Mouse (Mus musculus) forebrain, embryonic 11.5 days (tissue): Measurements from ENCODE around the gene Slc12a8. TPM values are rescaled to one million over a fixed set of nuclear protein-coding genes. Genes with fewer than 3 reads are reported as not detected.

Experiments
- ATAC-seq: fragments of 200-750 bp; cut with Nextera tagmentation; replicated peaks from 2 replicates; pipeline ENCODE4 v1.8.0; 2017; ENCODE audit warnings: moderate TSS enrichment; ENCODE audit not compliant: low FRiP score
- DNase-seq: peaks from one replicate; pipeline ENCODE4 v3.0.0-alpha.2; 2017; ENCODE audit warnings: low spot score
- H3K27ac ChIP-seq: fragments of 300-500 bp; sonication (generic); 2 replicates; pipeline ENCODE4 v1.5.1; 2014; ENCODE audit warnings: low read depth, low read length
- H3K27me3 ChIP-seq: fragments of 300-500 bp; sonication (generic); 2 replicates; pipeline ENCODE4 v1.6.1; 2014; ENCODE audit warnings: mild to moderate bottlenecking, low read length, mixed read lengths; ENCODE audit not compliant: control insufficient read depth, insufficient read depth
- H3K36me3 ChIP-seq: fragments of 300-500 bp; sonication (generic); 2 replicates; pipeline ENCODE4 v1.6.1; 2014; ENCODE audit warnings: mild to moderate bottlenecking, low read length, moderate library complexity, mixed read lengths; ENCODE audit not compliant: control insufficient read depth, insufficient read depth
- H3K4me1 ChIP-seq: fragments of 300-500 bp; sonication (generic); replicated peaks from 2 replicates; pipeline ENCODE4 v1.6.1; 2014; ENCODE audit warnings: low read length, mixed read lengths; ENCODE audit not compliant: control insufficient read depth, insufficient read depth
- H3K4me2 ChIP-seq: fragments of 300-500 bp; sonication (generic); 2 replicates; pipeline ENCODE4 v1.6.1; 2014; ENCODE audit warnings: low read depth, mild to moderate bottlenecking, low read length, moderate library complexity, mixed read lengths; ENCODE audit not compliant: severe bottlenecking
- H3K4me3 ChIP-seq: fragments of 300-500 bp; sonication (generic); 2 replicates; pipeline ENCODE4 v1.5.1; 2014; ENCODE audit warnings: low read depth, low read length
- H3K9ac ChIP-seq: fragments of 300-500 bp; sonication (generic); 2 replicates; pipeline ENCODE4 v1.6.1; 2014; ENCODE audit warnings: low read length
- H3K9me3 ChIP-seq: fragments of 300-500 bp; sonication (generic); 2 replicates; pipeline ENCODE4 v1.6.1; 2016; ENCODE audit warnings: low read length, mixed read lengths; ENCODE audit not compliant: control insufficient read depth
- WGBS: fragments of 180-500 bp; shearing (Covaris S2); extraction: QIAGEN DNeasy Blood & Tissue Kit; methylation state at CpG from one replicate; pipeline ENCODE4 v1.1.7; 2014; 5-methylcytosine and 5-hydroxymethylcytosine counted together
- polyA plus RNA-seq: library from polyadenylated mRNA; unstranded; fragments of >200 nt; fragmentation: Nextera tagmentation; extraction: Ambion mirVana; gene quantifications from 2 replicates; pipeline ENCODE4 v1.2.1, GENCODE M21; 2014

The Slc12a8 gene
- polyA plus RNA-seq, 1 experiment from 2014 or later = 1.3 TPM

- Histone ChIP-seq H3K4me2 (no peak overlapping the region), H3K4me3 (no peak overlapping the region), H3K27me3 (no peaks in the 10 kb centered on the region), H3K36me3 (no peaks in the 10 kb centered on the region), H3K9me3 (no peaks in the 10 kb centered on the region), H3K4me1 (no peaks in the 10 kb centered on the region), H3K9ac (no peak overlapping the region), H3K27ac (no peak overlapping the region)
- 87% methylated on average over 7 of the region's 7 CpGs for WGBS
- DNase-seq (no peak), ATAC-seq (no peak)
Measured at GRCm38 (mm10) chr16:33573703-33574102, 56.6 kb downstream of the Slc12a8 start.

- H3K4me1 ChIP-seq = no peaks in the 10 kb centered on the region; the same call in 1 of the 2 replicates
- no peak for ATAC-seq
- WGBS = 82% methylated on average over 6 of the region's 6 CpGs
- H3K9ac ChIP-seq = no peak overlapping the region
- no peak overlapping the region for H3K4me2 ChIP-seq
- H3K4me3 ChIP-seq = no peak overlapping the region
- no peak for DNase-seq
- no peaks in the 10 kb centered on the region for H3K36me3 ChIP-seq
- no peaks in the 10 kb centered on the region for H3K9me3 ChIP-seq
- H3K27me3 ChIP-seq = no peaks in the 10 kb centered on the region
- H3K27ac ChIP-seq = no peak overlapping the region
Measured at GRCm38 (mm10) chr16:33575728-33576127, 58.6 kb downstream of the Slc12a8 start.

GRCm38 (mm10) chr16:33576271-33577189 lies 59.4 kb downstream of the Slc12a8 start:
- Histone ChIP-seq H3K4me1 (no peaks in the 10 kb centered on the region; the same call in 1 of the 2 replicates), H3K4me3 (no peak overlapping the region), H3K9me3 (no peaks in the 10 kb centered on the region), H3K9ac (no peak overlapping the region), H3K36me3 (no peaks in the 10 kb centered on the region), H3K27ac (no peak overlapping the region), H3K4me2 (no peak overlapping the region), H3K27me3 (no peaks in the 10 kb centered on the region)
- 0 out of 2 replicates have a peak, but pooled peaks have one; percentile 15 for ATAC-seq
- no peak for DNase-seq
- WGBS = 82% methylated on average over 36 of the region's 36 CpGs

GRCm38 (mm10) chr16:33578462-33578861 lies 61.3 kb downstream of the Slc12a8 start:
- Histone ChIP-seq H3K27ac (no peak overlapping the region), H3K9me3 (no peaks in the 10 kb centered on the region), H3K4me1 (no peaks in the 10 kb centered on the region; the same call in 1 of the 2 replicates), H3K9ac (no peak overlapping the region), H3K4me2 (no peak overlapping the region), H3K27me3 (no peaks in the 10 kb centered on the region), H3K36me3 (no peaks in the 10 kb centered on the region), H3K4me3 (no peak overlapping the region)
- DNase-seq = no peak
- ATAC-seq = no peak
- 87% methylated on average over 3 of the region's 3 CpGs for WGBS

- ATAC-seq = no peak
- WGBS = 91% methylated on average over 2 of the region's 2 CpGs
- H3K36me3 ChIP-seq = no peaks in the 10 kb centered on the region
- H3K9ac ChIP-seq = 0 out of 2 replicates have a peak overlapping the region, but pooled peaks have one; percentile 6
- no peak for DNase-seq
- H3K27ac ChIP-seq = peak overlapping the region; percentile 51; the same call in 1 of the 2 replicates
- H3K4me2 ChIP-seq = no peak overlapping the region
- H3K4me3 ChIP-seq = no peak overlapping the region
- peaks cover 17% of the 10 kb centered on the region for H3K4me1 ChIP-seq
- no peaks in the 10 kb centered on the region for H3K9me3 ChIP-seq
- H3K27me3 ChIP-seq = no peaks in the 10 kb centered on the region
Measured at GRCm38 (mm10) chr16:33580331-33580730, 63.2 kb downstream of the Slc12a8 start.

- Histone ChIP-seq H3K9me3 (no peaks in the 10 kb centered on the region), H3K4me3 (no peak overlapping the region), H3K9ac (0 out of 2 replicates have a peak overlapping the region, but pooled peaks have one; percentile 6), H3K27ac (peak overlapping the region; percentile 51), H3K36me3 (no peaks in the 10 kb centered on the region), H3K4me1 (peaks cover 18% of the 10 kb centered on the region), H3K4me2 (no peak overlapping the region), H3K27me3 (no peaks in the 10 kb centered on the region)
- ATAC-seq (no peak), DNase-seq (no peak)
Measured at GRCm38 (mm10) chr16:33580736-33581241, 63.7 kb downstream of the Slc12a8 start.

GRCm38 (mm10) chr16:33581661-33582099 lies 64.6 kb downstream of the Slc12a8 start:
- ATAC-seq (no peak), DNase-seq (no peak)
- H3K4me3 ChIP-seq = no peak overlapping the region
- no peak overlapping the region for H3K27ac ChIP-seq
- H3K4me2 ChIP-seq = no peak overlapping the region
- H3K4me1 ChIP-seq = peaks cover 18% of the 10 kb centered on the region
- H3K36me3 ChIP-seq = no peaks in the 10 kb centered on the region
- 68% methylated on average over 4 of the region's 4 CpGs for WGBS
- H3K9ac ChIP-seq = no peak overlapping the region
- no peaks in the 10 kb centered on the region for H3K27me3 ChIP-seq
- H3K9me3 ChIP-seq = no peaks in the 10 kb centered on the region

- DNase-seq (no peak), ATAC-seq (no peak)
- no peak overlapping the region for H3K4me2 ChIP-seq
- H3K9ac ChIP-seq = no peak overlapping the region
- no peak overlapping the region for H3K27ac ChIP-seq
- no peak overlapping the region for H3K4me3 ChIP-seq
- H3K9me3 ChIP-seq = no peaks in the 10 kb centered on the region
- H3K4me1 ChIP-seq = peaks cover 18% of the 10 kb centered on the region
- no peaks in the 10 kb centered on the region for H3K27me3 ChIP-seq
- 92% methylated on average over 8 of the region's 8 CpGs for WGBS
- H3K36me3 ChIP-seq = no peaks in the 10 kb centered on the region
Measured at GRCm38 (mm10) chr16:33582495-33582894, 65.4 kb downstream of the Slc12a8 start.
